Mouse (Mus musculus) mammary gland, adult 2 months (tissue): Measurements from ENCODE around the gene Clcnka. TPM values are rescaled to one million over a fixed set of nuclear protein-coding genes. Genes with fewer than 3 reads are reported as not detected.

Experiments
- polyA plus RNA-seq: library from polyadenylated mRNA; depleted of rRNA; stranded (reverse); fragments of >200 nt; gene quantifications from 2 replicates; pipeline ENCODE4 v1.2.3, GENCODE M21; 2012; ENCODE audit warnings: low replicate concordance; rRNA removed

Clcnka gene
- polyA plus RNA-seq: 0.24 and 0.32 TPM in 2 replicates

DNA sequence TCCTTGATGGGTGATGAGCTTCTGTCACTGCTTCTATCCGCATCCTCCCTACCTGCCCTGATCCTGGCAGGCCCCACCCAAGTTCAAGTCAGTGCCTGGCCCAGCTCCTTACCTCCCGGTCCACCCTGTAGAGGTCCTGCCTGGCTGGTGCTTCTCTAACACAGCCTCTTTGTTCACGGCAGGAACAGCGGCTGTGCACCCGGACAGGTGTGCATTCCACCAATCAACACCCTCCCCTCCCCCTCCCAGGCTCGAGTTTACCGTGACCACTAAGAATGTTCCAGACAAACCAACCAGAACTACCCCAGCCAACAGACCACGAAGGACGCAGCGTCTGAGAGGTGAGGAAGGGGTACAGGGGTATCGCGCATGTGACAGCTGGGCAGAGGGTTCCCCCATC, at the start of gene Clcnka:
Gene Clcnka, minus strand, starts transcription at position 180 of the 400 bp plus-strand sequence.

DNA sequence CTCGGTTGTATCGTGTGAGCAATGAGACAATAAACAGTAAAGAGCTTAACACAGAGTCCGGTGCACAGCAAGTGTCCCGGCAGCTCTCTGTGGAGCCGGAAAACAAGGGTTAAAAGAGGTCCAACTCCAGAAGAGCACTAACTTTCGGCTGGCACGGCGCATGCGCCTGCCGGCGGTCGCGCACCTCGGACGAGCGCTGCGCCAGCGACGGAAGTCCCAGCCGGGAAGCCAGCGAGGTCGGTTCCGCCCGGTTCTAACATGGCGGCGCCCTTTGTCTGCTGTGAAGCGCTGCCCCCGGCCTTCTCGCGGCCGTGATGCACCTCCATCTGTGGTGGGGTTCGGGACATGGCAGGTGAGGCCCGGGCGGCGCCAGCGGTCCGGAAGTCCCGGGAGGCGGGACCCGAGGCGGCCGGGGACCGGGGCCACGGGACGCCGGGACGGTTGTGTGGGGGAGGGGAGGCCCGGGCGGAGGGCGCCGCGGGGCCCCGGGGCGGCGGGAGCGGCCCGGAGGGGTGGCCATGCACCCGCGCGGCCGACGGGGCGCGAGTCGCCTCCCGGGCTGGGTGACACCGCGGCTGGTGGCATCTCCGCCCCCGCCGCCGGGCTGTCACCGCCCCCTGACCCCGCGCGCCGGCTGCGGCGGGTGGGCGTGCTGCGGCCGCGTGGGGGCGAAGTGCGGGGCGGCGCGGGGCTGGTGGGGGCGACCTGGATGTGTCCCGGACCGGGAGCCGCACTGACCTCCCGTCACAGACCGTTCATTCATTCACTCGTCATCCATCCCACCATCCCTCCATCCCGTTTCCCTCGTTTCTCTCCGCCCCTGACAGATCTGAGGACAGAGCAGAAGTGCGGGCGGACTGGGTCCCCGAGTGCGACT, 46.2 kb upstream of the Clcnka start, which contains the start of gene Zbtb17:
Gene Zbtb17, plus strand, starts transcription at position 204 of the 877 bp plus-strand sequence.

DNA sequence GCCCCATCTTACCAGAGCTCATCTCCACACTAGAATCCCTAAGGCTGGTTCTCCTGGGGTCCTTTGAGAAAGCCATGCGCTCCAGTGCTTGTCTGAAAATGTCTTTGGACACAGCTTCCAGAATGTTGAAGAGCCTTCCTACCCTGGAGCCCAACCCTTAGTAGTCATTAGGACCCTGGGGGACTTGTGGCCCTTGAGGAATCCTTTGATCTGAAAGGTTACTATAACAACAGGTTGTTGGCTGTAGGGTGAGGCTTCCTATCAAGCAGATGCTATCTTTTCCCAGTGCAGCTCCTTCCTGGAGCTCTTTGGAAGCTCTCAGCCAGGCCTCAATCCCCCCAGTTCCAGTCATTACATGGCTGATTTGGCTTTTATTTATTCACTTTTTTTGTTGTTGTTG, 37.5 kb upstream of the Clcnka start, which contains the start of gene Srarp:
Gene Srarp, minus strand, starts transcription at position 132 of the 400 bp plus-strand sequence.

DNA sequence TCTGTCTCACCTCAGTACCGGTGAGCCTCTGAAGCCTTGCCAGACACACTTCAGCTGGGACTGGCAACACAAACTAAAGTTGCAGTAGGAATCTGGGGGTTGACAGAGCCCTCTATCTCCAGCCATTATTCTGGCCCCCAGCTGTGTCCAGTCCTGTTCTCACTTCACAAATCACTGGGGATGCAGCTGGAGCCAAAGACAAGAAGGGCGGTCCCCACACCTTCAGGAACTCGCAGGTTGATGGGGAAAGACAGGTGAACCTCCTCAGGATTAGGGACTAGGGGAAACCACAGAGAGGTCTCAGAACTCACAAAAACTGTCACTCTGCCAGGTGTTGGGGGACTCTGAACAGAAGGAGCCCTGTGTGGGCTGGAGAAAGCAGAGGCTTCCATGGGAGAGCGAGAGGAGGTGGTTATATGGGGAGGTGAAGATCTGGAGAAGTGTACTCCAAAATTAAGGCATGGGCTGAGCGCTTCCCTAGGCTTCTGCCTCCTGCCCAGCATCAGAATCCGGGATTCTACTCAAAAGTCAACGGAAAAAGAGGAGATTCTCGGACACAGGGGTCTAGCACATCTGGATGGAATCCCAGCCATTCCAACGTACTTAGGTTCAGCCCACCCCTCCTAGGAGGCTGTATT, 21.8 kb upstream of the Clcnka start, which contains the start of gene Hspb7:
Gene Hspb7, plus strand, starts transcription at position 588 of the 638 bp plus-strand sequence.

DNA sequence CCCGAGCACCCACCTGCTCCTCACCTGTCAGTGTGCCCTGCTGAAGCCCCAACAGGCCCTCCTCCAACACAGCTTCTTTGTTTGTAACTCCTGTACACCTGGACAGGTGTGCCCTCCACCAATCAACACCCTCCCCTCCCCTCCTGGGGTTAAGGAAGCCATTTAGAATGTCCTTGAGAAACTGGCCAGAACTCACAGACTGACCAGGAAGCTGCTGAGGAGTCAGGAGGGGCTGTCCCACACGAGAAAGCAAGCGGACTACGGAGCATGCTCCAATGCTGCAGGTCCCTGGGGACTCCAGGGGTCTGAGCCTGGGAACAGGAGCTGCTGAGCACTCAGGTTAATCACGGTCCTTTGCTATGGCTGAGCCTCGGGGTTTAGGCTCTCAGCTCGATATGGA, 17.4 kb upstream of the Clcnka start, which contains the start of gene Clcnkb:
Gene Clcnkb, minus strand, starts transcription at position 91 of the 400 bp plus-strand sequence.

DNA sequence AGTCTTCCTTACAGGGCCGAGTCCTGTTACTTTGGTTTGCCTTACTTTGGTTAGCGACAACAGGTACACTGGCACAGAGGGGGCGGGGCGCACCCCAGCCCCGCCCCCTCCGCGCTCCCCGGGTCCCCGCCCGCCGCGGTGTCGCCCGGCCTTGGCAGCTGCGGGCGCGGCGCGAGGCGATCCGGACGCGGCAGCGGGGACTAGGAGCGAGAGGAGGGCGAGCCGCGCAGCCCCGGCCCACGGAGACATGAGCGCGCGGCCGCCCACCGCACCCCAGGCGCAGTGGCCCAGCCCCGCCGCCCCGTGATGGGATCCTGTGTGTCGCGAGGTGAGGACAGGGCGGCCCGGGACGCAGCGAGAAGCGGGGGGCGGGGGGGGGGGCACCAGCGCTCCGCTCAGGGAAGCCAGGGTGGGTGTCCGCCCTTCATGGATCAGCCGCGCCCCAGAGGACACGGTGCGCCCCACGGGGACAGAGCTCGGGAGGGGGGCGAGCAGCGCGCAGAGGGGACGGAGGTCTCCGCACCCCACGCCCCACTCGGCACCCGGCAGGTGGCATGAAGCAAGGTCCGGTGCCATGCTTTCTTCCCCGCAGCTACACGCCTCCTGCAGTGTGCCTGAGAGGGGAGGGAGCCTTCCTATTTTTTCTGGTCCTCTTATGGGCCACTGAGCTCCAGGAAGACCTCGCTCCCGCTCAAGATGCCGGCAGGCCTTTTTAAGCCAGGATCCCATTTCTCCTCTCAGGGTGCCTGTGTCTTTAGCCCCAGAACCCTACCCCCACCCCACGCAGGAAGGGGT, 30.3 kb downstream of the Clcnka start, which contains the start of gene Fam131c:
Gene Fam131c, plus strand, starts transcription at position 224 of the 795 bp plus-strand sequence.

Other genes starting within 250 kb of the Clcnka start
- 0.85 and 0.94 TPM in 2 replicates for gene Rsg1, start 184.8 kb downstream of the Clcnka start, polyA plus RNA-seq
- gene Arhgef19, start 159.2 kb downstream of the Clcnka start, polyA plus RNA-seq: 3.1 and 8.9 TPM in 2 replicates
- 9.6 and 9.7 TPM in 2 replicates for gene Epha2, start 97.5 kb downstream of the Clcnka start, polyA plus RNA-seq
- 0.59 and 1.3 TPM in 2 replicates for gene Fam131c, start 30.5 kb downstream of the Clcnka start, polyA plus RNA-seq
- 0.04 and 0.06 TPM in 2 replicates for gene Clcnkb, start 17.3 kb upstream of the Clcnka start, polyA plus RNA-seq
- 0.33 and 26.9 TPM in 2 replicates for gene Hspb7, start 22.1 kb upstream of the Clcnka start, polyA plus RNA-seq
- gene Srarp, start 37.4 kb upstream of the Clcnka start, polyA plus RNA-seq: 0.27 and 0.92 TPM in 2 replicates
- 31.6 and 41.9 TPM in 2 replicates for gene Zbtb17, start 45.9 kb upstream of the Clcnka start, polyA plus RNA-seq
- gene Spen, start 139.9 kb upstream of the Clcnka start, polyA plus RNA-seq: 9.3 and 46.9 TPM in 2 replicates
- gene Fblim1, start 207.4 kb upstream of the Clcnka start, polyA plus RNA-seq: 13.5 and 16.6 TPM in 2 replicates
- 1.2 TPM in 2 replicates for gene Tmem82, start 219.9 kb upstream of the Clcnka start, polyA plus RNA-seq
- gene Slc25a34, start 225.1 kb upstream of the Clcnka start, polyA plus RNA-seq: 2.3 and 8.3 TPM in 2 replicates